Mouse (Mus musculus): ENCODE data around the gene Bcan. TPM values are rescaled to one million over a fixed set of nuclear protein-coding genes. Genes with fewer than 3 reads are reported as not detected.

Gene Bcan
- total and polyA plus RNA-seq, 3 experiments, result 0.09 to 0.55 TPM; not detected in 1

- Histone ChIP-seq H3K79me2 (replicated peaks; ENCODE audit: control insufficient read depth, insufficient read depth, low read length) (no peaks in the 10 kb centered on the region), H3K9ac (ENCODE audit: low read depth, low read length) (no peak overlapping the region; the same call in none of the 2 replicates), H3K27ac (peak overlapping the region; percentile 70), H3K27me3 (ENCODE audit: control insufficient read depth, insufficient read depth, low read length) (no peaks in the 10 kb centered on the region), H3K36me3 (ENCODE audit: control insufficient read depth, insufficient read depth, low read length) (no peaks in the 10 kb centered on the region), H3K4me1 (ENCODE audit: control insufficient read depth, insufficient read depth, low read length) (no peaks in the 10 kb centered on the region), H3K4me3 (peak overlapping the region; percentile 60)
- TF ChIP-seq POLR2A (IDR thresholded peaks at IDR 0.05; ENCODE audit: insufficient read depth, low read depth, low read length) (no peak), CTCF (IDR thresholded peaks at IDR 0.05) (no peak), EP300 (IDR thresholded peaks at IDR 0.05; ENCODE audit: insufficient read depth, low read depth, low read length) (no peak)
- 18% methylated on average over 10 of the region's 10 CpGs for WGBS
- no peak for DNase-seq
- intact Hi-C loops (cut with DNase I), result no loop called here
Measured at GRCm38 (mm10) chr3:87960191-87960585, 39.8 kb downstream of the Bcan start.

GRCm38 (mm10) chr3:87959371-87959770 is 40.7 kb downstream of the Bcan start:
- intact Hi-C loops (cut with DNase I), result no loop called here
- no peak overlapping the region for H3K27ac ChIP-seq
- TF ChIP-seq POLR2A (IDR thresholded peaks at IDR 0.05; ENCODE audit: insufficient read depth, low read depth, low read length), result no peak
- TF ChIP-seq EP300 (IDR thresholded peaks at IDR 0.05; ENCODE audit: insufficient read depth, low read depth, low read length), result no peak
- TF ChIP-seq CTCF (IDR thresholded peaks at IDR 0.05), result no peak

GRCm38 (mm10) chr3:87958967-87959366 is 41.1 kb downstream of the Bcan start:
- no peaks in the 10 kb centered on the region for H3K4me1 ChIP-seq (ENCODE audit: control insufficient read depth, insufficient read depth, low read length)
- intact Hi-C loops (cut with DNase I), result no loop called here
- no peak for DNase-seq
- H3K4me3 ChIP-seq, result no peak overlapping the region
- no peak overlapping the region for H3K9ac ChIP-seq (ENCODE audit: low read depth, low read length)
- no peaks in the 10 kb centered on the region for H3K27me3 ChIP-seq (ENCODE audit: control insufficient read depth, insufficient read depth, low read length)
- TF ChIP-seq CTCF (IDR thresholded peaks at IDR 0.05), result no peak
- no peaks in the 10 kb centered on the region for H3K79me2 ChIP-seq (replicated peaks; ENCODE audit: control insufficient read depth, insufficient read depth, low read length)
- 87% methylated on average over 1 of the region's 1 CpGs for WGBS
- H3K27ac ChIP-seq, result no peak overlapping the region
- no peaks in the 10 kb centered on the region for H3K36me3 ChIP-seq (ENCODE audit: control insufficient read depth, insufficient read depth, low read length)

More at GRCm38 (mm10) chr3:87959371-87959770, 40.7 kb downstream of the Bcan start:
- no peaks in the 10 kb centered on the region for H3K4me1 ChIP-seq (ENCODE audit: control insufficient read depth, insufficient read depth, low read length)
- WGBS, result 74% methylated on average over 7 of the region's 7 CpGs
- H3K4me3 ChIP-seq, result no peak overlapping the region
- no peaks in the 10 kb centered on the region for H3K36me3 ChIP-seq (ENCODE audit: control insufficient read depth, insufficient read depth, low read length)
- no peak for DNase-seq
- H3K79me2 ChIP-seq (replicated peaks; ENCODE audit: control insufficient read depth, insufficient read depth, low read length), result no peaks in the 10 kb centered on the region
- no peaks in the 10 kb centered on the region for H3K27me3 ChIP-seq (ENCODE audit: control insufficient read depth, insufficient read depth, low read length)
- no peak overlapping the region for H3K9ac ChIP-seq (ENCODE audit: low read depth, low read length)

GRCm38 (mm10) chr3:87958476-87958875 is 41.6 kb downstream of the Bcan start:
- Histone ChIP-seq H3K4me3 (no peak overlapping the region), H3K9ac (ENCODE audit: low read depth, low read length) (no peak overlapping the region), H3K27me3 (ENCODE audit: control insufficient read depth, insufficient read depth, low read length) (no peaks in the 10 kb centered on the region), H3K36me3 (ENCODE audit: control insufficient read depth, insufficient read depth, low read length) (no peaks in the 10 kb centered on the region), H3K4me1 (ENCODE audit: control insufficient read depth, insufficient read depth, low read length) (no peaks in the 10 kb centered on the region), H3K79me2 (replicated peaks; ENCODE audit: control insufficient read depth, insufficient read depth, low read length) (no peaks in the 10 kb centered on the region), H3K27ac (no peak overlapping the region)
- WGBS, result 46% methylated on average over 4 of the region's 4 CpGs
- DNase-seq, result no peak
- TF ChIP-seq CTCF (IDR thresholded peaks at IDR 0.05), result no peak
- TF ChIP-seq POLR2A (IDR thresholded peaks at IDR 0.05; ENCODE audit: insufficient read depth, low read depth, low read length), result no peak
- TF ChIP-seq EP300 (IDR thresholded peaks at IDR 0.05; ENCODE audit: insufficient read depth, low read depth, low read length), result no peak
- intact Hi-C loops (cut with DNase I), result no loop called here

GRCm38 (mm10) chr3:87958056-87958455 is 42.0 kb downstream of the Bcan start:
- Histone ChIP-seq H3K27ac (no peak overlapping the region), H3K4me1 (ENCODE audit: control insufficient read depth, insufficient read depth, low read length) (no peaks in the 10 kb centered on the region), H3K27me3 (ENCODE audit: control insufficient read depth, insufficient read depth, low read length) (no peaks in the 10 kb centered on the region), H3K4me3 (no peak overlapping the region), H3K36me3 (ENCODE audit: control insufficient read depth, insufficient read depth, low read length) (no peaks in the 10 kb centered on the region), H3K9ac (ENCODE audit: low read depth, low read length) (no peak overlapping the region), H3K79me2 (replicated peaks; ENCODE audit: control insufficient read depth, insufficient read depth, low read length) (no peaks in the 10 kb centered on the region)
- 63% methylated on average over 1 of the region's 1 CpGs for WGBS
- DNase-seq, result no peak
- intact Hi-C loops (cut with DNase I), result no loop called here
- TF ChIP-seq POLR2A (IDR thresholded peaks at IDR 0.05; ENCODE audit: insufficient read depth, low read depth, low read length), result no peak
- TF ChIP-seq EP300 (IDR thresholded peaks at IDR 0.05; ENCODE audit: insufficient read depth, low read depth, low read length), result no peak
- TF ChIP-seq CTCF (IDR thresholded peaks at IDR 0.05), result no peak

GRCm38 (mm10) chr3:87952440-87952839 is 47.6 kb downstream of the Bcan start:
- intact Hi-C loops (cut with DNase I), result no loop called here
- no peak for DNase-seq
- H3K36me3 ChIP-seq (ENCODE audit: control insufficient read depth, insufficient read depth, low read length), result no peaks in the 10 kb centered on the region
- H3K9ac ChIP-seq (ENCODE audit: low read depth, low read length), result no peak overlapping the region
- TF ChIP-seq EP300 (IDR thresholded peaks at IDR 0.05; ENCODE audit: insufficient read depth, low read depth, low read length), result no peak
- TF ChIP-seq CTCF (IDR thresholded peaks at IDR 0.05), result no peak
- no peak for TF ChIP-seq POLR2A (IDR thresholded peaks at IDR 0.05; ENCODE audit: insufficient read depth, low read depth, low read length)
- H3K27ac ChIP-seq, result no peak overlapping the region
- 2% methylated on average over 5 of the region's 5 CpGs for WGBS
- no peaks in the 10 kb centered on the region for H3K79me2 ChIP-seq (replicated peaks; ENCODE audit: control insufficient read depth, insufficient read depth, low read length)
- peaks cover 1% of the 10 kb centered on the region for H3K4me1 ChIP-seq (ENCODE audit: control insufficient read depth, insufficient read depth, low read length)
- peaks cover 8% of the 10 kb centered on the region for H3K27me3 ChIP-seq (ENCODE audit: control insufficient read depth, insufficient read depth, low read length)
- H3K4me3 ChIP-seq, result no peak overlapping the region

Measured in heart, adult 2 months (tissue).